Mouse (Mus musculus) neural tube, embryonic 11.5 days (tissue): Measurements from ENCODE around the gene Minos1. TPM values are rescaled to one million over a fixed set of nuclear protein-coding genes. Genes with fewer than 3 reads are reported as not detected.

Source experiments
- ATAC-seq: fragments of 200-750 bp; cut with Nextera tagmentation; 2 replicates; pipeline ENCODE4 v1.8.0; 2017; ENCODE audit warnings: moderate number of reproducible peaks, mild to moderate bottlenecking, moderate TSS enrichment, moderate library complexity; ENCODE audit not compliant: insufficient read depth, low FRiP score, low TSS enrichment
- DNase-seq: peaks from one replicate; pipeline ENCODE4 v3.0.0-alpha.2; 2015; ENCODE audit warnings: low spot score
- H3K27ac ChIP-seq: fragments of 300-500 bp; sonication (generic); 2 replicates; pipeline ENCODE4 v1.5.1; 2014; ENCODE audit warnings: low read depth, mild to moderate bottlenecking, low read length
- H3K27me3 ChIP-seq: fragments of 300-500 bp; sonication (generic); 2 replicates; pipeline ENCODE4 v1.6.1; 2014; ENCODE audit warnings: mild to moderate bottlenecking, low read length, mixed read lengths; ENCODE audit not compliant: control insufficient read depth, insufficient read depth
- H3K36me3 ChIP-seq: fragments of 300-500 bp; sonication (generic); 2 replicates; pipeline ENCODE4 v1.6.1; 2014; ENCODE audit warnings: mild to moderate bottlenecking, low read length, moderate library complexity, mixed read lengths; ENCODE audit not compliant: control insufficient read depth, insufficient read depth
- H3K4me1 ChIP-seq: fragments of 300-500 bp; sonication (generic); 2 replicates; pipeline ENCODE4 v1.6.1; 2014; ENCODE audit warnings: low read length, mixed read lengths; ENCODE audit not compliant: control insufficient read depth, insufficient read depth
- H3K4me2 ChIP-seq: fragments of 300-500 bp; sonication (generic); 2 replicates; pipeline ENCODE4 v1.6.1; 2014; ENCODE audit warnings: low read depth, mild to moderate bottlenecking, moderate library complexity
- H3K4me3 ChIP-seq: fragments of 300-500 bp; sonication (generic); 2 replicates; pipeline ENCODE4 v1.5.1; 2014; ENCODE audit warnings: low read depth, low read length
- H3K9ac ChIP-seq: fragments of 300-500 bp; sonication (generic); 2 replicates; pipeline ENCODE4 v1.6.1; 2014; ENCODE audit warnings: mild to moderate bottlenecking, low read length
- H3K9me3 ChIP-seq: fragments of 300-500 bp; sonication (generic); 2 replicates; pipeline ENCODE4 v1.6.1; 2016; ENCODE audit warnings: low read length; ENCODE audit not compliant: control insufficient read depth
- WGBS: fragments of 180-500 bp; shearing (Covaris S2); extraction: QIAGEN DNeasy Blood & Tissue Kit; methylation state at CpG from one replicate; pipeline ENCODE4 v1.1.7; 2014; 5-methylcytosine and 5-hydroxymethylcytosine counted together
- polyA plus RNA-seq: library from polyadenylated mRNA; unstranded; fragments of >200 nt; fragmentation: Nextera tagmentation; extraction: Ambion mirVana; gene quantifications from 2 replicates; pipeline ENCODE4 v1.2.1, GENCODE M21; 2014

The Minos1 gene
- polyA plus RNA-seq, 1 experiment from 2014 or later = 397 TPM

DNA sequence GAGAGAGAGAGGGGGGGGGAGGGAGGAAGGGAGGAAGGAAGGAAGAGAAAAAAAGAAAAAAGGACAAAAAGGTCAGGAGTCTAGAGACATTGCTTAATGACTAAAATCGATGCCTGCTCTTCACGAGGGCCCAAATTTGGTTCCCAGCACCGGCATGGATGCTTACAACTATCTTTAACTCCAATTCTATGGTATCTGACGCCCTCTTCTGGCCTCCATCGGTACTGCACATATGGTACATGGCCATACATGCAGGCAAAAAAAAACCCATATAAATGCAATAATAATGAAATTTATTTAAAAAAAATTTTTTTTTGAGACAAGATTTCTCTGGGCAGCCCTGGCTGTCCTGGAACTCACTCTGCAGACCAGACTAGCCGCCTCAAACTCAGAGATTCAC, 20.5 kb upstream of the Minos1 start:
- no peaks in the 10 kb centered on the region for H3K9me3 ChIP-seq
- H3K4me1 ChIP-seq = no peaks in the 10 kb centered on the region
- WGBS = 73% methylated on average over 6 of the region's 6 CpGs
- no peaks in the 10 kb centered on the region for H3K27me3 ChIP-seq
- no peaks in the 10 kb centered on the region for H3K36me3 ChIP-seq
- no peak overlapping the region for H3K27ac ChIP-seq
- no peak overlapping the region for H3K4me2 ChIP-seq
- no peak overlapping the region for H3K4me3 ChIP-seq
- no peak for ATAC-seq
- no peak for DNase-seq
- no peak overlapping the region for H3K9ac ChIP-seq

GRCm38 (mm10) chr4:139146760-139147159, 15.8 kb upstream of the Minos1 start:
- H3K36me3 ChIP-seq = no peaks in the 10 kb centered on the region
- no peak for ATAC-seq
- H3K4me3 ChIP-seq = no peak overlapping the region
- DNase-seq = no peak
- no peaks in the 10 kb centered on the region for H3K9me3 ChIP-seq
- 85% methylated on average over 5 of the region's 5 CpGs for WGBS
- no peaks in the 10 kb centered on the region for H3K27me3 ChIP-seq
- H3K4me1 ChIP-seq = no peaks in the 10 kb centered on the region
- H3K4me2 ChIP-seq = no peak overlapping the region
- no peak overlapping the region for H3K27ac ChIP-seq
- H3K9ac ChIP-seq = no peak overlapping the region

GRCm38 (mm10) chr4:139145156-139145555, 14.2 kb upstream of the Minos1 start:
- Histone ChIP-seq H3K36me3 (no peaks in the 10 kb centered on the region), H3K27me3 (no peaks in the 10 kb centered on the region), H3K4me2 (no peak overlapping the region), H3K4me1 (no peaks in the 10 kb centered on the region), H3K4me3 (no peak overlapping the region), H3K9ac (no peak overlapping the region), H3K27ac (no peak overlapping the region), H3K9me3 (no peaks in the 10 kb centered on the region)
- DNase-seq = no peak
- WGBS = 94% methylated on average over 11 of the region's 11 CpGs
- ATAC-seq = no peak

- Histone ChIP-seq H3K9me3 (no peaks in the 10 kb centered on the region), H3K4me1 (no peaks in the 10 kb centered on the region), H3K9ac (no peak overlapping the region), H3K4me2 (no peak overlapping the region), H3K36me3 (no peaks in the 10 kb centered on the region), H3K4me3 (no peak overlapping the region), H3K27ac (no peak overlapping the region), H3K27me3 (no peaks in the 10 kb centered on the region)
- DNase-seq = no peak
- ATAC-seq = no peak
- WGBS = 85% methylated on average over 4 of the region's 4 CpGs
Observed at GRCm38 (mm10) chr4:139144577-139144976, 13.7 kb upstream of the Minos1 start.

GRCm38 (mm10) chr4:139142985-139143384, 12.1 kb upstream of the Minos1 start:
- peak; percentile 21 for DNase-seq

GRCm38 (mm10) chr4:139141785-139142184, 10.9 kb upstream of the Minos1 start:
- H3K9me3 ChIP-seq = no peaks in the 10 kb centered on the region
- H3K9ac ChIP-seq = no peak overlapping the region
- H3K4me1 ChIP-seq = no peaks in the 10 kb centered on the region
- no peak overlapping the region for H3K27ac ChIP-seq
- 76% methylated on average over 6 of the region's 6 CpGs for whole genome bisulfite sequencing
- ATAC-seq = no peak
- no peak for DNase-seq
- no peaks in the 10 kb centered on the region for H3K36me3 ChIP-seq
- H3K27me3 ChIP-seq = no peaks in the 10 kb centered on the region
- H3K4me3 ChIP-seq = no peak overlapping the region
- no peak overlapping the region for H3K4me2 ChIP-seq

More at GRCm38 (mm10) chr4:139142985-139143384, 12.1 kb upstream of the Minos1 start:
- no peaks in the 10 kb centered on the region for H3K27me3 ChIP-seq
- WGBS = 70% methylated on average over 9 of the region's 9 CpGs
- H3K27ac ChIP-seq = no peak overlapping the region
- no peaks in the 10 kb centered on the region for H3K36me3 ChIP-seq
- H3K9me3 ChIP-seq = no peaks in the 10 kb centered on the region
- no peak overlapping the region for H3K9ac ChIP-seq
- no peaks in the 10 kb centered on the region for H3K4me1 ChIP-seq
- ATAC-seq = no peak
- H3K4me3 ChIP-seq = no peak overlapping the region
- H3K4me2 ChIP-seq = no peak overlapping the region

GRCm38 (mm10) chr4:139140267-139140666, 9.4 kb upstream of the Minos1 start:
- Histone ChIP-seq H3K36me3 (no peaks in the 10 kb centered on the region), H3K9ac (no peak overlapping the region), H3K4me2 (no peak overlapping the region), H3K9me3 (no peaks in the 10 kb centered on the region), H3K4me3 (no peak overlapping the region), H3K27me3 (no peaks in the 10 kb centered on the region), H3K4me1 (no peaks in the 10 kb centered on the region), H3K27ac (no peak overlapping the region)
- DNase-seq = no peak
- 78% methylated on average over 2 of the region's 2 CpGs for WGBS
- ATAC-seq = no peak

DNA sequence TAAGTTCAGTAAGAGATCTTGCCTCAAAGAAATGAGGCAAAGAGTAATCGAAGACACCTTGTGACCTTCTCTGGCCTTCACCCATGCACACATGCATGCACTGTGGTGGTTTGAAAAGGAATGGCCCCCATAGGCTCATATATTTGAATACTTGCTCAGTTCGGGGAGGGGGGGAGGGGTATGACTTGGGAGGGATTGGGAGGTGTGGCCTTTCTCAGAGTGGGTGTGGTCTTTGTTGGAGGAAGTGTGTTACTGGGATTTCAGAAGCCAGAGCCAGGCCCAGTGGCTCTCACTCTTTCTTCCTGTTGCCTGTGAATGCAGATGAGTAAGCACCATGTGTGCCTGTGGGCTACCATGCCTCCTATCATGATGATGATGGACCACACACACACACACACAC, 5.1 kb upstream of the Minos1 start:
- DNase-seq (no peak), ATAC-seq (no peak)
- no peak overlapping the region for H3K9ac ChIP-seq
- no peak overlapping the region for H3K4me2 ChIP-seq
- 81% methylated on average over 2 of the region's 2 CpGs for WGBS
- no peak overlapping the region for H3K4me3 ChIP-seq
- no peak overlapping the region for H3K27ac ChIP-seq
- H3K27me3 ChIP-seq = no peaks in the 10 kb centered on the region
- no peaks in the 10 kb centered on the region for H3K9me3 ChIP-seq
- no peaks in the 10 kb centered on the region for H3K36me3 ChIP-seq
- H3K4me1 ChIP-seq = no peaks in the 10 kb centered on the region

GRCm38 (mm10) chr4:139133109-139133508, 2.2 kb upstream of the Minos1 start:
- Histone ChIP-seq H3K9me3 (no peaks in the 10 kb centered on the region), H3K4me1 (peaks cover 3% of the 10 kb centered on the region), H3K36me3 (no peaks in the 10 kb centered on the region), H3K4me2 (no peak overlapping the region), H3K9ac (no peak overlapping the region), H3K27ac (no peak overlapping the region), H3K27me3 (no peaks in the 10 kb centered on the region), H3K4me3 (no peak overlapping the region)
- DNase-seq = no peak
- 81% methylated on average over 5 of the region's 5 CpGs for WGBS
- ATAC-seq = no peak
